Mouse (Mus musculus) left cerebral cortex, adult 18-20 months (tissue): ENCODE results near the gene Ptma. TPM values are rescaled to one million over a fixed set of nuclear protein-coding genes. Genes with fewer than 3 reads are reported as not detected.

Experiments used
- DNase-seq, 2 experiments: peaks; one replicate each; pipeline ENCODE4 v3.0.0; 2021 to 2022; ENCODE audit warnings: low spot score in 2 of 2, mixed read lengths in 1 of 2
- total RNA-seq, 2 experiments: library from RNA; stranded (reverse); gene quantifications; 2 replicates each; pipeline ENCODE4 v1.2.3; 2021

Ptma gene
- total RNA-seq, 2 experiments from 2014 or later, result 356 to 357 TPM

DNA sequence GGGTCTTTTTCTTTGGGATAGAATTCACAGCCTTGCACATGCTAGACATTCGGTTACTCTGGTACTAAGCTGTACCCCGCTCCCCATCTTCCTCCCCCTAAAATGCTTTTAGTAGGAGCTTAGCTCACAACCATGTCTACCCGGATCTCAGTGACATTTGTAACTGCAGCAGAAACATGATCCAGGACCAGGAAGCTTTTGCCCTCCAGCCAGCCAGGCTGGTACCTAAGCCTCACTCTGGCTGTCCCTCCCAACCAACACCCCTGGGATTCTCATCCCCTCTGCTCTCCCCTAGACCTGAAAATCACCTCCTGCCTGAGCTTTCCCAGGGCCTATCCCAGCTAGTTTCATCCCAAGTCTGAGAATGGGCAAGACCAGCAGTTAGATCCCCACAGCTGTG is 32.7 kb upstream of the Ptma start:
- no peak for DNase-seq

DNA sequence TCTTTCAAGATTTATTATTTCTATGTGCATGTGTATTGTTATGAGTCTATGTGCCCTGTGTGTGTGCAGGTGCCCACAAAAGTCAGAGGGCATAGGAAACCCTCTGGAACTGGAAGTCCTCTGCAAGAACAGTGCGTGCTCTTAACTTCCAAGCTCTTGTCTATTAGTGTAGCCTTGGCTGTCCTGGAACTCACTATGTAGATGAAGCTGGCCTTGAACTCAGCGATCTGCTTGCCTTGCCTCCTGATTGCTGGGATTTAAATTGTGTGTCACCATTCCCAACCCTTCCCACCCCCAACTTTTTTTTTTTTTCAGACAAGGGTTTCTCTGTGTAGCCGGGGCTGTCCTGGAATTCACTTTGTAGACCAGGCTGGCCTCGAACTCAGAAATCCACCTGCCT is 30.2 kb upstream of the Ptma start:
- DNase-seq, result no peak

DNA sequence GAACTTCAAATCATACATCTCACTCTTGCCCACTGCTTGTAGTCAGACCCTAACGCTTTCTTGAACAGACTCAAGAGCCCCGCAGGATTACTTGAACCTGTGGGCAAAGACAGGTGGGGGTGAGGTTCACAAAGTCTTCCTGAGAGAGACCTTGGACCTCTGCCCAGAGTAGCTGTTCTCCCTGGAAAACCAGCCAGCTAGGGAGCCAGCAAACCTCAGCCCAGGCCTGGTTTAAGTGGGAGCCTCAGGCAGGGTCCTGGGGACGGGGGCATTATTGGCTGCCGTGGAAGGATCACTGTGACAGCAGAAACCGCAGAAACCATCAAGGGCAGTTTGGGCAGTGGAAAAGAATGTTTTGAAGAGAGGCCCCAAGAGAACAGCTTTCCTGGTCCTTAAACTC is 29.2 kb upstream of the Ptma start:
- DNase-seq, result no peak

DNA sequence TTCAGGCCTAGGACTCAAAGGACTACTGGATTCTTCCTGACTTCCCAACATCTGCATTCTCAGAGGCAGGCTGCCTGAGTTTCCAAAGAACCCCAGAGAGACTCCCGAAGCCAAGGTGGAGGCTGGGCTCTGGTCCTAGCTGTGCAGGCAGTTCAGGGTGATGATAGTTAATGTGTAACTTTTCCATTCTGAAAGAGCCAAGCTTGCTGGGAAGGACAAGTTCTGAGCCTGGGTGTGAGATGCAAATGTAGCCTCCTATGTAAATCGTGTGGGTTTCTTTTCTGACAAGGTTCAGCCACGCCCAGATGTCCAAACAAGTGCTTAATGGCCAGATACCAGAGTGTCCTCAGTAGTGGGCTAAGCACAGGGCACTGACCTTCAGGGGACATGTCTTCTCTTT is 28.5 kb upstream of the Ptma start:
- DNase-seq, result no peak

DNA sequence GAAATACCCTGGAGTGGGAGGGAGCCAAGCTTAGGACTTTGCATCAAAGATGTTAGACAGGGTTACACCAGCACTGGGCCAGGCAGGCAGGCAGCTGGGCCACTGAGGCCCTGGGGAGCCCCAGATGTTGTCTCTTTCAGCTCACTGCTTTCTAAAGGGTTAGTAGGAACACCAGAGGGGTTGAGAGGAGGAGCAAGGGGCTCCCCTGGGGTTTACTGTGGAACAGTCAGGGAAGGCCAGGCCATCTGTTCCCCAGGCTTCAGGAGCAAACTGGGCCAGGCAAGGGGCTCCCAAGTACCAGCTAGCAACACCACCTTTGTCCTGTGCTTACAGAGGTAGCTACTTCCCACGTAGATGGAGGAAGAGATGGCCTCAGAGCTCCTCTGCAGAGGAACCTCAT is 27.9 kb upstream of the Ptma start:
- DNase-seq, result no peak

DNA sequence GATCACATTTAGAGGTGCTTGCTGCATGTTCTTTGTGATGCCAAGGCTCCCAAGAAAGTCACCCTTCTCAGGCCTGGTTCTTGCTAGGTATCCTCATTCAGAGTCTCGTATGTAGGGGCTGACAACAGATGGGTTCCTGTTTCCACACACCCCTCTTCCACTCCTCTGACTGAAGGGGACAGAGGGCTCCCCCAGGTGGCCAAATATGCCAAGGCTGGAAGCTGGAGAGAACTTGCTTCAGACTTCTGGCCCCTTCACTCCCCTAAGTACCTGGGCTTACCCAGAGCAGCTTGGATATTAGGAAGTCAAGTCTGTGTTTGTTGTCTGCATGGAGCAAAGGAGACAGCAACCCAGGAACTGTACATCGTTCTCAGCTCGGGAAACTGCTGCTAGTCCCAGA is 26.6 kb upstream of the Ptma start:
- peak; percentile 55 to 58 for DNase-seq

DNA sequence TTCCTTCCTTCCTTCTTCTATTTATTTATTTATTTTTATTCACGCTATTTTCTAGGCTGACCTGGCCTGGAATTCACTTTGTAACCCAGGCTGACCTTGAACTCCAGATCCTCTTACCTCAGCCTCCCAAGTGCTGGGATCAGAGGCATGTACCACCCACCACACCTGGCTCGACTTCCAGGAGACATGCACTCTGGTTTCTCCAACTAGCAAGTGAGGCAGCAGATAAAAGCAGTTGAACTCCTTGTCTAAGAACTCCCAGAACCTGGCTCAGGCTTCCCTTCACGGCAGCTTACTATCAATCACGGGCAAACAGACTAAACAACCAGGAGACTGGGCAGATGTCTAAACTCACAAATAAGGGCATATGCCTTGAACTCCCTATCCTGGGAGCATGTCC is 25.8 kb upstream of the Ptma start:
- no peak for DNase-seq

DNA sequence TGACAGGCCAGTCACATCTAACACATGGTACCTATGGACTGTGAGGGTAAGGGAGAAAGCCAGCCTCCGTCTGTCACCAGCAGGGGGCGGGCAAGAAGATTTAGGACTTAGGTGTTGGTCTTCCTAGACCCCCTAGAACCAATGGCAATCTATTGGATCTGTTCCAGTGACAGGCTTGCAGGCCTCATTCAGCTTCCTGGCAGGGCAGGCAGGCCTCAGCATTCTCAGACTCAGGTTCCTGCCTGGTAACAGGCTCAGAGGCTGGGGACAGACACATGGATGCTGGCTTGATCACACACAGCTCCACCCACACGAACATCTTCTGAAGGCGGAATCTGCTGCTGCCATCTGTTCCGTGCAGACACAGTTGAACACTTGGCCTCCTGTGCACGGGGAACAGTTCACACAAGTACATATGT is 25.4 kb upstream of the Ptma start:
- DNase-seq, result peak; percentile 71 to 86

DNA sequence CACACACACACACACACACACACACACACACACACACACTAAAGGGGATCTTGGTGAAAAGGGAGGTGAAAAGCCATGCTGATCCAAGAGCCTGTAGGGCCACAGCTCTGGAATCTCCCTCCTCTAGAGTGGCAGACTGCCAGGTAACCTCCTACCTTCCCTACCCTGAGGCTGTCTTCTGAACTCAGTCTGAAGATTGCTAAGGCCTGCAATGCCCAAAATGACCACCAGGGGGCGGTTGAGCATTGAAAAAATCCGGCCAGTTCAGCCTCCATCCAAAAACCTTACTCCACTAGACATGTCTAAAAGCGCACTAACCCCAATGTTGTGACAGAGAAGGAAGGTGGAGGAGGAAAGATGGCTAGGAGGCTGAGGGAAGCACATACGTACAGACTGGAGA is 25.0 kb upstream of the Ptma start:
- peak; percentile 93 to 97 for DNase-seq

DNA sequence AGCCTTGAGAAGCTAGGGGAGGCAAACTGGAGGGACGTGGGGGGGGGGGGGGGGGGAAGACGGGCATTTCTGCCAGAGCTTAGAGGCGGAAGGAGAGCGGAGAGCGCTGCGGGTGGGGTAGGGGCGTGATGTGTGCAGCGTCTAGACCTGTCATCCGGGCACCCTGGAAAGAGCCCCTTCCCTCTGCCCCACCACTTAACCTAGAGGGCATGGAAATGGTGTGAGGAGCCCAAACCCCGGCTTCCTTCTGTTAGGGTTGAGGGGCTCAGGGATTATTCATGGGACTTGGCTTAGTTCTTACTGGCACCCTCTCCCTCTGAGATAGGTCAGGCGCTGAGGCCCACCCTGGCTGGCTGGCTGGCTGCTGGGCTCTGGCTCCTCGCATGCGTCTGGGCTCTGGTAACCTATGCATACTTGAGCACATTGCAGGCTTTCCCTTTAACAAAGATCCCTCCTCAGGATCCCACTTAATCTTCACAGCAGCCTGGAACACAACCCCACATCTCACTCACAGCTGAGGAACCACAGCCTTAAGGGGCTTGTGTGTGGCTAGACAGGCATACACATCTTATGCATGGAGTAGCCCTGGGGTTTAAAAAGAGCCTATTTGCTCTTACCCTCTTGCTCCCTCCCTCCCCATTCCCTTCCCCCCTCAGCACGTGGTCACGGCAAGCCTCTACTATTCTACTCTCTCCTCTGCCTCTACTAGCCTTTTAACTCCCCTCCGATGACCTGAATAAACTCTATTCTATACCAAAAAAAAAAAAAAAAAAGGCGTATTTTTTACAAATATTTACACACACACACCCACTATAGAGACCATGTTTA is 24.1 kb upstream of the Ptma start:
- no peak for DNase-seq

DNA sequence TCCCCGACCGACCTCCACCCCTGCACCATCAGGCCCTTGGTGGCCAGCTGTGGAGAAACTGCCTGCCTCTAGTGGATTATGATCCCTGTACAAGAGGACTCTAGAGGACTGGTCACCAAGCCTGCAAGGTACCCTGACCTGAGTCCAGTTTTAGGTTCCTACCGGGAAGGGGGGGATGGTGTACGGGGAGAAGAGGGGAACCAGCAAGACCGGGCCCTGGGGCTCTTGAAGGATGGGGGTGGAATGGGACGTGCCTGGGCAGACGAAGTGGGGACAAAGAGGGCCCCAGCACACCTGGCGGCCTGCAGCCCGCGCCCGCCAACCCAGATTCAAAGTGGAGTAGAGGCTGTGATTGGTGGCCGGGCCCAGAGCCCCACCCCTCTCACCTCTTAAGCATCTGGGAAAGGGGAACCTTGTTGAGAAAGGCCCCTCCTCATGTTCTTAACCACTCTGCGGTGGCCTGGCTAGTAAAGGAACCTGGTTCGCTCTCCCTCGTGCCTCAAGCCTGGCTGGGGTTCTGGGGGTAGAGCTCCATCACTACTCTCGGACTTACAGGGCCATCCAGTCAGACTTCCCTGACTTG is 23.3 kb upstream of the Ptma start:
- DNase-seq, result no peak

DNA sequence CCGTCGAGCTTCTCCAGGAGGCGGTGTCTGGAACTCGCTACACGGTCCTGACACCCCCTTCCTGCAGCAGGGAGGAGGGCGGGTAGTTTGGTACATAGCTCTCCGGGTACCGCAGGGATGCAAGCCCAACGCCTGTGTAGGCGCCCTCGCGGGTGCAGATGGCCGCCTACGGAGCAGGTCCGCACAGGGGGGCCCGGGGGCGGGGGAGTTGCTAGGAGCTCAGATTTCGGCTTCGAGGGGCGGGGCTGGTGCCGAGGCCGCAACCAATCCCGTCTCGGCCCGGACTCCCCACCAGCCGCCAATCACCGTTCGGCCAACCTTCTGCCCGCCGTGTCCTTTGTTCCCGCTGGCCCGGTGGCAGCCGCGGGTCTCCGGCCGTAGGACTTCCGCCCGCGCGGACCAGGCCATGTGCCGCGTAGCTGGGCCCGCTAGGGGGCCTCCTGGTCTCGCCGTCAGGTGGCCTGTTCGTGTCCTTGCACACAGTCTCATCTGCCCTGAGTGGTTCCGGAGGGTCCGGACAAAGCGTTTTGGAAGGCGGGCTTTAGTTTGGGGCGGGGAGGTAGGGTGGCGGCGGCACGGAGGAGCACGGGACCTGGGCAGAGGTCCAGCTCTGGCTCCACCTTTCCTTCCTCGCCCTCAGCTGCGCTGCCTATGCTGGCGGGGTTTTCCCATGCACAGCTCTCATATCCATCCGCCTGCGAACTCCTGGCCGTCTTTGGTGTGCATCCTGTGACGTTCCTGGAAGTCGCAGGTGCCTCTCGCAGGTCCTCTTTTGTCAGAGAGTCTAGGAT is 22.4 kb upstream of the Ptma start:
- DNase-seq, result peak; percentile 92 to 95

DNA sequence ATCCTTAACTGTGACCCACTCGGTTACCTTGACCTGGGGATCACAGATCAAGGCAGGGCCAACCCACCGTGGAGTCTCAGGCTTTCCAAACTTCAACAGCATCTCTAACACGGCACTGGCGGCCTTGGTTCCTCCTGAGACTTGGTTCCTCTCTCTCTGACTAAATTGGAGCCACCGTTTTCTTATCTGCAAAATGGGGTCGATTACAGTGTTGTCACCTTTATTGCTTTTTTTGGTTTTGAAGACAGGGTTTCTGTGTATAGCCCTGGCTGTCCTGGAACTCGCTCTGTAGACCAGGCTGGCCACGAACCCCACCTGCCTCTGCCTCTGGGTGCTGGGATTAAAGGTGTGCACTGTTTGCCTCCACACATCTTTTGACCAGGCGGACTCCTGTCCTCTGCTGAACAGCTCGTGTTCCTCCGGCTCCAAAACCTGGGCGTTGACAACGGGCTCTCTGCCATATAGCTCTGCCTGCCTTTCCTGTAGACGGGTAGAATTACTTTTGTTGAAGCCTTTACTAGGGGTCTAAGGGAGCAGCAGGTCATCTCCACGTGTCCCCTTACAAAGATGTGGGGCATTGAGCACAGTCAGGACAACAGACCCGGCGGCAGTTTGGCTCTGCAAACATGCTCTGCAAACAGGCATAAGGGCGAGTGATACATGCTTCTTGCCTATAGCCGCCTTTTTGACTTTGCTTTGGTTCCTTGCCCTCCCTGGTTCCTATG is 21.7 kb upstream of the Ptma start:
- peak in 1 of 2 experiments; percentile 9 for DNase-seq

DNA sequence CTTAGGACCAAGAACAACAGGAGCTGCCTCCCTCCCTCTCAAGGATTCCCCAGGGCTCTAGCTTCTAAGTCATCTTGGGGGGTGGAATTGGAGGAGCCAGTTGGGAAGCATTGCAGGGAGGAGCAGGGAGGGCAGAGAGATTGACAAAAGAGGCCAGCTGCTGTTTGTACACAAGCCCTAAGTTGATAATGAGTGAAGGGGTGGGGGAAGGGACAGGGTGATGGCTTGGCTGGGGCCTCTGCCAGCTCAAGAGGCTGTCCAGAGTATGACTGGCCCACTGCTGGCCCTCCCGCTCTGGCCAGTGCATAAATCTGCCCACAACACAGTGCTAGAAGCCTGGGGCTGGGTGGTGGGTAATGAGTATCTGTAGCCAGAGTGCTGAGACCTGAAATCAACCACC is 21.1 kb upstream of the Ptma start:
- DNase-seq, result peak in 1 of 2 experiments; percentile 14

DNA sequence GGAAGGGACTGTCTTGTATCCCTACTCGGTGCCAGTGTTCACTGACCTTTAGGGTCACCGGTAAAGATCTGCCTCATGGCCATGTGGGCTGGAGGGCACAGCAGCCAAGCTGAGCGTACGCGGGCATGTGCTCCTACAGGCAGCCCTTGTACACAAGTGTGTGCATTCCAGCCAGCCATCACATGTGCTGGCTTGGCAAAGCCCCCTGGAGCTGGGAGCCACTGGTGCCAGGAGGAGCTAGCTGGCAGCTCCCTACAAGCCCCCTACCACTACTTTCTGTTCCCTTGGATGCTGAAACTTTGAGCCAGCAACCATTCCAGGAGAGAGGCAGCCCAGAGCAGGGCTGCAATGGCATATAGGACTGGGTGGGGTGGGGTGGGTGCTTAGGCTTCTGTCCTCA is 20.1 kb upstream of the Ptma start:
- DNase-seq, result no peak

DNA sequence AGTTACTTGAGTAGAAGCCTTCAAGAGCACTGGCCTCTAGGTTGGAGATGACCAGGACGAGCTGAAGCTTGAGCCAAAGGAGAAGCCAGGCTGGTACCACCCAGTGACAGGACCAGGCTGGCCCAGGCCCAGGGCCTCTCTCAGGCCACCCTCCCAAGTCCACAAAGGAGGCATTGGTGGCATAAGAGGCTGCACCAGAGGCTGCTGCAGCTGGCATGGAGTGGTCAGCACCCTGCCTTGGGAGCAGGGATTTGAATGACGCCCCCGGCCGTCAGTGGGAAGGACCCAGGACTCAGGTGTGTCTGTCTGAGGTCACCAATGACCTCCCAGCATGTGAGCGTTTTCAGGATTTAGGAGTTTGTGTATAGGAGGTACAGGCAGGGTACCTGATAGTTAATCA is 18.7 kb upstream of the Ptma start:
- DNase-seq, result no peak

DNA sequence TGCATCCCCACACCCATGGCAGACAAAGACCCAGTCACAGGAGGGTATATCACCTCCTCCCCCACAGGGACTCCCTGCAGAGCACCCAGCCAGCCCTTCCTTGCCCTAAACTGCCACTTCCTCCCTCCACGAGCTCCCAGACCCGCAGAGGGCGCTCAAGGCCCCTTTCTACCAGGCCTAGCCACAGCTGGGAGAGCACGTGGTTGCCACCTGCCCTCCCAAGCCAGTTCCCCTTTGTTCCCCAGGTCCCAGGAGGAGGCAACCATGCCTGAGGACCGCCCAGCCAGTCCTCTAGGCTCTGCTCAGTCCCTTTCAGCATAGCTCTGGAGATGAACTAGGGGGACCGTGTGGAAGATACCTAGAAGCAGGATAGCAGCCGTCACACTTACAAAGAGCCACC is 17.1 kb upstream of the Ptma start:
- peak; percentile 80 for DNase-seq

DNA sequence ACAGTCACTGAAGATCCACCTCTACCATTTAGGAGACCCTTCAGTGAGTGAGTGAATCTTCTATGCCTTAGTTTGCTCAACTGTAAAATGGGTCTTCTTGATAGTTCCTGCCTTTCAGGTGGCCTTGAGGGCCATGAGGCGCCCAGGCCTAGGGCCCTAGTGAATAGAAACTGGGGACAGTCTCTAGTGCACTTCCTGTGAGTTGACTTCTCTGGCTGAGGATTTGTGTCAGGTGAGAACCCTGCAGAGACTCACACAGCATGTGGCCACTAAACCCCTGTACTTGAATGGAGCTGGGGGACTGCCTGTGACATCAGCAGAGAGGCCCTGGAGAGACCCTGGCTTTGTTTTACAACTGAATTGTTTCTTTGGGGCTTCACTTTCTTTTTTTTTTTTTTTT is 16.3 kb upstream of the Ptma start:
- no peak for DNase-seq

DNA sequence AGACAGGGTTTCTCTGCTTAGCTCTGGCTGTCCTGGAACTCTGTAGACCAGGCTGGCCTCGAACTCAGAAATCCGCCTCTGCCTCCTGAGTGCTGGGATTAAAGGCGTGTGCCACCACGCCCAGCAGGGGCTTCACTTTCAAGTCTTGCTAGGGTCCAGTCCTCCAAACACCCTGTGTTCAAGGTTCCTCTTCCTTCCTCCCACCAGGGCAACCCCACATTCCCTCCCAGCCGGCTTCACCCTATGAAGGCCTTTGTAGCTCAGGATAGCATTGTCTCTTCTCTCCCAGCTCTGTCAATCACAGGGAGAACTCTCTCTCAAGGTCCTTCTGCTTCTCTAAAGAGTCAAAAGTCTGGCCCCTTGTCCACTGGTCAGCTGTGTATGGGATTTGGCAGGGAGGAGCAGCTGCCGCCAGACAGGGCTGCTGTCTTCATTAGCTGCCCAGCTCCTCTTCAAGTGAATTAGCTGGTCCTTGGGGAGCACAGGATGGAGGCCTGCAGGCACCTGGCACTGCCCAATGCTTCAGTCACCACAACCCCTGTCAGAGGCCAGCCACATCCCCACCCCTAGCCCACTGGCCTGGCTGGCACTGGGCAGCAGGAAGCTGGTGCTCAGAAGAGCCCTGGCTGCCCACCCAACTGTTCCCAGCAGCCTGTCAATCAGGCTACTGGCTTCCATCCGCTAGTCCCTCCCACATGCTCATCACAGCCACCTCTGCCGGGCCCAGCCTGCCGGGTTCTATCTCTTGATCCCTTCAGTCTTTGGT is 15.7 kb upstream of the Ptma start:
- DNase-seq, result no peak

DNA sequence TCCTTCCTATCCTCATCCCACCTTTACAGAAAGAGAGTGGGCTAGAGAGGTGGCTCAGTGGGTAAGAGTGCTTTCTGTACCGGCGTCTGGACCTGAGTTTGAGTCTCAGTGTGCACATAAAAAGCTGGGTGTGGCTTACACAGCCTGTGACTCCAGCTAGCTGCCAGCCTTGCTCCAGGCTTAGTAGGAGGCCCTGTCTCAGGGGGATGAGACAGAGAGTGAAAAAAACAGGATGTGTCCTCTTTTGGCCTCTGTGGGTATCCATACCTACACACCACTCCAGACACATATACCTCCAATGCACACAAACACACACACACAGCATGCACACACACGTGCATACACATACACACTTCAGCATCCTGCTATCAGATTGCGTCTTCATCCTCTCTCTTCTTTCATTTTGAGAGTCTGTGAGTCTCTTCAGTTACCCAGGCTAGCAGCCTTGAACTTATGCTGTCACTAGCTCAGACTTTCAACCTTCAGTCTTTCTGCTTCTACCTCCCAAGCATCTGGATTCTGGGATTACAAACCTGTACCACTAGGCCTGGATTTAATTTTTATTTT is 14.3 kb upstream of the Ptma start:
- no peak for DNase-seq
